Mouse (Mus musculus) intestine, postnatal 0 days (tissue): ENCODE measurements at regions not wholly inside any gene's neighbourhood (a gene's known extent, or its start where the extent isn't known, plus 50 kb on each side); places are given as distances from the start of the nearest gene placed in this dataset.

Experiments used
- ATAC-seq: fragments of 200-750 bp; cut with Nextera tagmentation; 2 replicates; pipeline ENCODE4 v1.8.0; 2017; ENCODE audit warnings: mild to moderate bottlenecking, moderate TSS enrichment, moderate library complexity
- H3K27ac ChIP-seq: fragments of 300-500 bp; sonication (generic); 2 replicates; pipeline ENCODE4 v1.5.1; 2014; ENCODE audit warnings: mild to moderate bottlenecking, low read depth, low read length, moderate library complexity
- H3K27me3 ChIP-seq: fragments of 300-500 bp; sonication (generic); replicated peaks from 2 replicates; pipeline ENCODE4 v1.6.1; 2014; ENCODE audit warnings: low read length, mixed read lengths; ENCODE audit not compliant: control insufficient read depth, insufficient read depth
- H3K36me3 ChIP-seq: fragments of 300-500 bp; sonication (generic); 2 replicates; pipeline ENCODE4 v1.6.1; 2014; ENCODE audit warnings: mild to moderate bottlenecking, moderate library complexity; ENCODE audit not compliant: control insufficient read depth, insufficient read depth
- H3K4me1 ChIP-seq: fragments of 300-500 bp; sonication (generic); replicated peaks from 2 replicates; pipeline ENCODE4 v1.6.1; 2014; ENCODE audit warnings: antibody characterized with exemption, low read length, mixed read lengths; ENCODE audit not compliant: control insufficient read depth, insufficient read depth
- H3K4me2 ChIP-seq: fragments of 300-500 bp; sonication (generic); replicated peaks from 2 replicates; pipeline ENCODE4 v1.6.1; 2014; ENCODE audit warnings: low read depth, mild to moderate bottlenecking, moderate library complexity
- H3K4me3 ChIP-seq: fragments of 300-500 bp; sonication (generic); 2 replicates; pipeline ENCODE4 v1.5.1; 2014; ENCODE audit warnings: low read depth, low read length
- H3K9ac ChIP-seq: fragments of 300-500 bp; sonication (generic); 2 replicates; pipeline ENCODE4 v1.6.1; 2014; ENCODE audit warnings: mild to moderate bottlenecking, low read depth, low read length
- H3K9me3 ChIP-seq: fragments of 300-500 bp; sonication (generic); 2 replicates; pipeline ENCODE4 v1.6.1; 2016; ENCODE audit warnings: mixed run types; ENCODE audit not compliant: control insufficient read depth
- CTCF ChIP-seq: sonication (generic); IDR thresholded peaks from 2 replicates; pipeline ENCODE4 v1.5.1; 2016; ENCODE audit warnings: low read depth, mild to moderate bottlenecking, control low read depth, antibody characterized with exemption, moderate library complexity
- WGBS: fragments of 180-500 bp; shearing (Covaris S2); extraction: QIAGEN DNeasy Blood & Tissue Kit; methylation state at CpG from one replicate; pipeline ENCODE4 v1.1.7; 2014; 5-methylcytosine and 5-hydroxymethylcytosine counted together

GRCm38 (mm10) chr13:63708567-63708966 is 106.5 kb upstream of the Ercc6l2 start:
- H3K27me3 ChIP-seq, result no peaks in the 10 kb centered on the region
- no peak overlapping the region for H3K27ac ChIP-seq
- TF ChIP-seq CTCF, result no peak
- H3K4me3 ChIP-seq, result no peak overlapping the region
- WGBS, result 70% methylated on average over 2 of the region's 2 CpGs
- no peak for ATAC-seq
- no peaks in the 10 kb centered on the region for H3K4me1 ChIP-seq
- H3K36me3 ChIP-seq, result no peaks in the 10 kb centered on the region
- no peak overlapping the region for H3K9ac ChIP-seq
- no peak overlapping the region for H3K4me2 ChIP-seq
- H3K9me3 ChIP-seq, result 0 out of 2 replicates have a peak, but pooled peaks cover 4% of the 10 kb centered on the region

- no peak for ATAC-seq
- H3K27me3 ChIP-seq, result no peaks in the 10 kb centered on the region
- no peak overlapping the region for H3K4me2 ChIP-seq
- no peak overlapping the region for H3K4me3 ChIP-seq
- peak; percentile 40; the same call in 1 of the 2 replicates for TF ChIP-seq CTCF
- H3K9me3 ChIP-seq, result 0 out of 2 replicates have a peak, but pooled peaks cover 4% of the 10 kb centered on the region
- no peak overlapping the region for H3K9ac ChIP-seq
- no peak overlapping the region for H3K27ac ChIP-seq
- no peaks in the 10 kb centered on the region for H3K36me3 ChIP-seq
- whole genome bisulfite sequencing, result 94% methylated on average over 3 of the region's 3 CpGs
- no peaks in the 10 kb centered on the region for H3K4me1 ChIP-seq
Observed at GRCm38 (mm10) chr13:63713137-63713536, 101.9 kb upstream of the Ercc6l2 start.

GRCm38 (mm10) chr13:63716498-63716897 is 98.5 kb upstream of the Ercc6l2 start:
- Histone ChIP-seq H3K9ac (no peak overlapping the region), H3K27me3 (no peaks in the 10 kb centered on the region), H3K9me3 (0 out of 2 replicates have a peak, but pooled peaks cover 4% of the 10 kb centered on the region), H3K4me2 (no peak overlapping the region), H3K27ac (no peak overlapping the region), H3K4me1 (no peaks in the 10 kb centered on the region; the same call in 1 of the 2 replicates), H3K4me3 (no peak overlapping the region), H3K36me3 (no peaks in the 10 kb centered on the region)
- ATAC-seq, result no peak
- WGBS, result 76% methylated on average over 1 of the region's 1 CpGs
- peak; percentile 27; the same call in 1 of the 2 replicates for TF ChIP-seq CTCF

- Histone ChIP-seq H3K27ac (no peak overlapping the region), H3K27me3 (no peaks in the 10 kb centered on the region), H3K9ac (no peak overlapping the region), H3K4me2 (no peak overlapping the region), H3K9me3 (0 out of 2 replicates have a peak, but pooled peaks cover 4% of the 10 kb centered on the region), H3K4me1 (no peaks in the 10 kb centered on the region; the same call in 1 of the 2 replicates), H3K36me3 (no peaks in the 10 kb centered on the region), H3K4me3 (no peak overlapping the region)
- WGBS, result 92% methylated on average over 3 of the region's 3 CpGs
- TF ChIP-seq CTCF, result no peak
- no peak for ATAC-seq
Observed at GRCm38 (mm10) chr13:63717249-63717648, 97.8 kb upstream of the Ercc6l2 start.

GRCm38 (mm10) chr13:63718782-63719181 is 96.3 kb upstream of the Ercc6l2 start:
- H3K36me3 ChIP-seq, result no peaks in the 10 kb centered on the region
- no peak overlapping the region for H3K4me2 ChIP-seq
- no peak overlapping the region for H3K4me3 ChIP-seq
- no peaks in the 10 kb centered on the region for H3K9me3 ChIP-seq
- TF ChIP-seq CTCF, result no peak
- ATAC-seq, result no peak
- no peak overlapping the region for H3K9ac ChIP-seq
- no peaks in the 10 kb centered on the region for H3K27me3 ChIP-seq
- H3K4me1 ChIP-seq, result no peaks in the 10 kb centered on the region; the same call in 1 of the 2 replicates
- H3K27ac ChIP-seq, result no peak overlapping the region
- 54% methylated on average over 2 of the region's 2 CpGs for WGBS

GRCm38 (mm10) chr13:63719351-63720207 is 95.5 kb upstream of the Ercc6l2 start:
- no peak overlapping the region for H3K4me3 ChIP-seq
- no peaks in the 10 kb centered on the region; the same call in 1 of the 2 replicates for H3K4me1 ChIP-seq
- no peaks in the 10 kb centered on the region for H3K27me3 ChIP-seq
- 24% methylated on average over 8 of the region's 8 CpGs for WGBS
- H3K27ac ChIP-seq, result no peak overlapping the region
- H3K9me3 ChIP-seq, result no peaks in the 10 kb centered on the region
- no peak overlapping the region for H3K9ac ChIP-seq
- ATAC-seq, result 0 out of 2 replicates have a peak, but pooled peaks have one; percentile 33
- H3K4me2 ChIP-seq, result no peak overlapping the region
- no peaks in the 10 kb centered on the region for H3K36me3 ChIP-seq
- no peak for TF ChIP-seq CTCF
